Mouse (Mus musculus) layer of hippocampus, adult 9-10 months (tissue): ENCODE measurements around the gene Ryr2.
"Not testable (repeated sequence)": the region's sequence is repeated elsewhere in the genome, so short reads cannot be mapped to it uniquely, and the experiment has no call there.

ENCODE experiments used
- DNase-seq: peaks from one replicate; pipeline ENCODE4 v3.0.0; 2022; ENCODE audit warnings: low spot score

Ryr2 gene

GRCm38 (mm10) chr13:11880503-11881227, 226.1 kb downstream of the Ryr2 start:
- DNase-seq: no peak

DNA sequence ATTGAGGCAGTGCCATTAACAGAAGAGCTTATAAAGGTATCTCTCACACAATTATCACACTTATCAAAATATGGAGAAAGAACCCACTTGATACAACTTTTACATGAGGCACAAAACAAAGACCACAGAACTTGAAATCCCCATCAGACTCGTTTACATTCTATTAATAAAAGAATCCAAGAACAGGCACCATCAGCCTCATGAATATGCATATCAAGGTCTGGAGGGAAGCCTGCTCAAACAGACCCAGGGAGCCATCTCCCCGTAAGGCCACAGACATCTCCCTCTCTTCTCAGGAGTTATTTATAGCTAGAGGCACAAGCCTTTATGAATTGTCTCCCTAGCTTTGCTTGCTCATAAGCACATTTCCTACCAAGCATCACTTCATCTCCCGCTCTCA, 227.7 kb downstream of the Ryr2 start:
- no peak for DNase-seq

DNA sequence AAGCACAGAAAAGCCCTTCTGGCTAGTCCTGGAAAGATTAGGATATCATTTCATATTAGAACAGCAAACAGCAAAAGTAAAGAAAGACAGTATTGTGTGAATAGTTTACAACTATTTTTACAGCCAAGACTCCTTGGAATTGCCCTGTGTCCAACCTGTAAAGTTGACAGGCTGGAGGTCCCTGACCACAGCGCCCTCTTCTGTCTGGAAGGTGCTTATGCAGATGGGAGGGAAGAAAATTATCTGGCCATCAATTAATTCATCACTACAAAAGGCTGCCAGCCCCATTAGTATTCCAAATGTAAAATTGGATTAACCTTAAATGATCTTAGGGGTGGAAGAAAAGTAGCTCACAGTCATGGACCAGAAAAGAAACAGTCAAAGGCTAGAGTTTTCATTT, 231.9 kb downstream of the Ryr2 start:
- DNase-seq: no peak

GRCm38 (mm10) chr13:11869971-11870370, 236.8 kb downstream of the Ryr2 start:
- no peak for DNase-seq

DNA sequence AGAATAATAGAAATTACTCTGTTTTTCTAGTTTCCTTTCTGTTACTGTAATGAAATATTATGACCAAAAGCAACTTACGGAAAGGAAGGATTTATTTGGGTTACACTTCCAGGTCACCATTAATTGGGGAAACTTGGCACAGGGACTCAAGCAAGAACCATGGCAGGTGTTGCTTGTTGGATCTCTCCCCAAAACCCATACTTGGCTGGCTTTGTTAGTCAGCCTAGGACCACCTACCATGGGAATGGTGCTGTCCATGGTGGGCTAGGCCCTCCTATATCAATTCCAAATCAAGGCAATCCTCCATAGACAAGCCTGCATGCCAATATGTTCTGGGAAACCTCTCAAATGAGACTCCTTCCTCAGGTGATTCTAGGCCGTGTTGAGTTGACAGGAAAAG, 237.3 kb downstream of the Ryr2 start:
- DNase-seq: no peak

GRCm38 (mm10) chr13:11868979-11869378, 237.8 kb downstream of the Ryr2 start:
- no peak for DNase-seq

DNA sequence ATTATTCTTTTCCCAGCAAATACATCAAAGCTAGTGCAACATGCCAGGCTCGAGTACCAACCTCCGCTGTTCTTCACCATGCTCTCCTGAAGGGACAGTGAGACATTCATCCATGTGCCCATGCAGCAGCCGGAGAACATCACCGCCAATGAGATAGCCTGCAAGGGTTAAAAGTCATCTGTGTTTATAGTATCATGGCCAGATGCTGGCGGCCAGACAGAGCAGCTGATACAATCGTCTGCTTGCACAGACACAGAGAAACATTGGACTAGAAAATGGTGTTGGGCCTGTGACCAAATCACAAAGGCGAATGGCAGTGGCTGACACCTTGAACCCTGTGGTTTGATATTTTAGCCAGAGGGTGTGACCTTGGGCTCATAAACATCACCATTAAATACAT, 238.7 kb downstream of the Ryr2 start:
- DNase-seq: no peak

- DNase-seq: no peak
Measured at GRCm38 (mm10) chr13:11865261-11865660, 241.5 kb downstream of the Ryr2 start.

DNA sequence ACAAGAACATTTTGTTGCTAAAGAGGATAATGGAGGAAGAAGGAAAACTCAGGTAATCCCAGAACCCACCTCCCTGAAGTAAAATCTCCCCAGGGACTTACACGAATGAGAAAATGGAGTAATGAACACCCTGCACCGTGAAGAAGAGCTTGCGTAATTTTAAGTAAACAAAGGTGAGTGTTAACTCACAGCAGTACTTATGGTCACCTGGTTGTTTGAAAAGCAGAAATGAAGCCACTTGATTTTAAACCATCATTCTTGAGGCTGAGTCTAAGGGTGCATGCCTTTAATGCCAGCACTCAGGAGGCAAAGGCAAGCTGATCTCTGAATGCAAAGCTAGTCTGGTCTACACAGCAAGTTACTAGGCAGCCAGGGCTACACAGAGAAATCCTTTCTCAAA, 255.1 kb downstream of the Ryr2 start:
- no peak for DNase-seq

- DNase-seq: no peak
Measured at GRCm38 (mm10) chr13:11843889-11844288, 262.9 kb downstream of the Ryr2 start.

- DNase-seq: no peak
Measured at GRCm38 (mm10) chr13:11837870-11838269, 268.9 kb downstream of the Ryr2 start.

DNA sequence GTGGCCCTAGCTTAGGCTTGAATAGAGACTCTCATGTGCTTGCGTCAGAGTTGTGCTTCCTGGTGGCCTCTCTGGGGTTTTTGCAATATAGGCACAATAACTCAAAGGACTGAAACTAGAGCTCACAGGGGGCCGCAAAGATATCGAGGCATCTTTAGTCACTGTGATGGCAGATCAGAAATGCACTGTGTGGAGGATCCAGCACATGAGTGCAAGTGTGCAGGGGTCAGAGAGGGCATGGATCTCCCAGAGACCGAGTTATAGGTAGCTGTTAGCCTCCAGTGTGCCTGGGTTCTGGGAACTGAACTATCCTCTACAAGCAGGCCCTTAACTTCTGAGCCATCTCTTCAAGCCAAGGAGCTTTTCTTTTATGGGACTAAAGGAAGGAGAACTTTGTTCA, 269.6 kb downstream of the Ryr2 start:
- DNase-seq: no peak

DNA sequence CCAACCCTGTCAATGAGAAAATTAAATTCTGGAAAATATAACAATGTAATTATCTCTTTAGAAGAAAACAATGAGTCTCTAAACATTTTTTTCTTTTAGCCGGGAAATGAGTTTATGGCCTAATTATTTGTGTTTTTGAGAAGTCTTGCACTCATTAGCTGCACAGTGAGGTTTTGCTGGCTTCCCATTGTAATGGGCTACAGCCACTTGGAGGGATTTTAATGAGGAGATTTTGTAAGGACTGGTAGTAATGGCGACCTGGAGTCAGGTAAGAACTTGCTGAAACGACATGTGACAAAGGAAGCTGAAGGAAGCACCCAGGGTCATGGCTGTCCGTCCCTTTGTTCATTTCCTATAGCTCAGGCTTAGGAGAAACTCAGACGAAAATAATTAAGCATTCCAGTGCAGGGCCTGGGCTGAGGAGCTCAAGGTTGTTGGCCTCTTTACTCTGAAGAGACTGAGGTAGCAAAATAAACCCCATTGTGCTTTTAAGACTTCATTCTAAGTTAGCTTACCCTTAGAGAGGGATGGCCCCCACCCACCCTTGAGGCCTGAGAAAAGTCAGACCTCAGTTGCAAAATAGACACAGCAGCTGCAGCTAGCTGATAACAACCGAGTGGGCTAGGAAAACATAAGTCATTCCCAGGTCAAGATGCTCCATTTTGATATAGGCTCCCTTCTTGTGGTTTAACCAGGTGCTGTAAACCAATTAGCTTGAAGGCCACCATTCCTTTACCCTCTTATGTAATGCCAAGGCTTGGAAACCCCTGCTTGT, 270.3 kb downstream of the Ryr2 start:
- DNase-seq: no peak

DNA sequence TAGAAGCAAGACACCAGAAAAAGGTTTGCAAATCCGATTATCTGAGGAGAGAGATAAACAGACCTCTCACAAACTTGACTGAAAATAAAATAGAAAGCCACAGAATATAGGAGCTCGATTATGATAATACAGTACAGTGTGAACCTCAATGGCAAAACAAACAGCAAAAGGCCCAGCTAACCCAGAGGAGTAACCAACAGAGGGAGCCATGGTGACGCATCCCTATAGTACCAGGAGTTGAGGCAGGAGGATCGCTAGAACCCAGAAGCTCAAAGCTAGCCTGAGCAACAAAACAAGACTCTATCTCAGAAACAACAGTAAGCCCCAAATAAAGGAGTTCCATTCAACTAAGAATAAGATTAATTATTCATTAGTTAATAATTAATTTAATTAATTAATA, 275.5 kb downstream of the Ryr2 start:
- DNase-seq: no peak

DNA sequence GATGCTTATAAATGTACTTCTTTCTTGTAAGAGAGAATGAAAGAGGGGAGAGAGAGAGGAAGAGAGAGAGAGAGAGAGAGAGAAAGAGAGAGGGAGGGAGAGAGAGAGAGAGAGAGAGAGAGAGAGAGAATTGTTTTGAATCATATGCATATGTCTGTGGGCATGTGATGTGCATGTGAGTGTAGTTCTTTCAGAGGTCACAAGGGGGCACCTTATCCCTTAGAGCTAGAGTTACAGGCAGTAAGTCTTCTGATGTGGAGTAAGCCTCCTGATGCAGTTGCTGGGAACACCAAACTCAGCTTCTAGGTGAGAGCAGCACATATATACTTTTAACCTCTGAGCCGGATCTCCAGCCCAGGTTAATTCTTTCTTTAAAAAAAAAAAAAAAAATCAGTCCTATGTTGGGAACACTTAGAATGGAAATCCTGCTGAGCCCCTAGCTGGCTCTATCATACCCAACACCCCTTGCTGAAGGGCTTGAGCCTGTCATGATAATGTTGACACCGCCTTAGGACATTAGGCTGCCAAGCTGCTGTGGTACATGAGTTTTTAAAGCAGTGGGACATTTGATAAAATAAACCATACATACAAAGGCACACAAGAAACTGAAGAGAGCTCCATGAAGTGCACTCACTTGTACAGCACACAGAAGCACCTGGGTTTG, 281.1 kb downstream of the Ryr2 start:
- DNase-seq: no peak

DNA sequence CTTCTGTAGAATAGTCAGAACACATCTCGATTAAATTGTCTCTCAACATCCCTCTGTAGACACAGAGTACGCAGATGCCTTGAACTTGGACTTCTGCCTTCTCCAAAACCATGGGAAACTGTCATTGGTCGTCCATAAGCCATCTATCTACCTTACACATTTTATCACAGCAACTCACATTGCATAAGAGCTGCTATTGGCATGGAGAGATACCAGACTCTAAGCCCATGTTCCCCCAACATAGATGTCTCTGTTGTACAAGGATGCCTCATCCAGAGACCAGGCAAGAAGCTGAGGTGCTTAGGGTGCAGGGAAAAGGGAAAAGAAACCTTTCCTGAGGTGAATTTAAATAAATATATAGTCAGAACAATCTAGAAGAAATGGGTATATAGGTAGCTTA, 288.0 kb downstream of the Ryr2 start:
- DNase-seq: no peak

DNA sequence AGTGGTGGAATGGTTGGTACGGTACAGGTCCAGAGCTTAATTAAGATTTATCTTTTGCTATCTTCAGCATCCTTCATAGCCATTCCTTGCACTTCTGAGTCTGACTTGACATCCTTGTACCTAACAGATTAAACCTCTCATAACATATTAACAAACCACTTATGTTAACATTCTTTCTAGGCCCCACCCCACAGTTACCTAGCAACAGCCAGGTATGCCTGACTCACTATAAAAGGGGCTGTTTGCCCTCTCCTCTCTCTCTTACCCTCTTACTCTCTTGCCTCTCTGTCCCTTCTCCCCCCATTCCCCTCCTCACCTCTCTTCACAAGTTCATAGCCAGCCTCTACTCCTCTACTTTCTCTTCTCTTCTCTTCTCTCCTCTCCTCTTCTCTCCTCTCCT, 297.4 kb downstream of the Ryr2 start:
- DNase-seq: not testable (repeated sequence)

GRCm38 (mm10) chr13:11792536-11792935, 314.2 kb downstream of the Ryr2 start:
- no peak for DNase-seq

- DNase-seq: no peak
Measured at GRCm38 (mm10) chr13:11790536-11790935, 316.2 kb downstream of the Ryr2 start.

- no peak for DNase-seq
Measured at GRCm38 (mm10) chr13:11782411-11783155, 324.2 kb downstream of the Ryr2 start.

GRCm38 (mm10) chr13:11781065-11781464, 325.7 kb downstream of the Ryr2 start:
- DNase-seq: no peak

GRCm38 (mm10) chr13:11777726-11778125, 329.0 kb downstream of the Ryr2 start:
- no peak for DNase-seq
